In the genomic region with DNA sequence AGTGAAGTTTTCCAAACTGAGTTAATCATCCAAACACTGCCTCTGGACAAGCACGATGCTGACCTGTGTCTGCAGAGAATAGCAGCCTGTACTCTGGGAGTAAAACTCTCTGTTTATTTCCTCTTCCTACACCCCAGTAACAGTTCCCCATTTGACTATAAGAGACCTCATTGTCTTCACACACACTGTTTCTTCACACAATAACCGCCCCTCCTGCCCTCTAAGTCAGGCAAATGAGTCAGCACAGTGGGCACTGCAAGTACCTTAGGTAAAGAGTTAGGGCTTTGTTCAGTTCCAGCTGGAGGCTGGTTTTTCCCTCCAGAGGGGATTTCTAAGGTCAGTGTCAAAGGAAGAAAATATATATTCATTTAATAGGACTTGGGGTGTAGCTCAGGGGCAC, we compare ENCODE assay signal across 11 mouse cellular contexts. TPM values are rescaled to one million over a fixed set of nuclear protein-coding genes. Genes with fewer than 3 reads are reported as not detected.
DNase-seq lines count a peak whose midpoint lies in the region; TF ChIP-seq lines count a peak whose summit lies in the region.
"Had no signal": no experiment of that assay in that cellular context is flagged by ENCODE, and none has a peak within 500 bp of the region (broad histone marks: within the 10 kb centered on the region; RNA-seq: fewer than 3 reads in every experiment).

No protein-coding gene starts in this region.

- H3K4me1 ChIP-seq in ES-Bruce4 (ENCODE audit: control insufficient read depth, insufficient read depth, low read length): no peaks in the 10 kb centered on the region
- H3K4me1 ChIP-seq: forebrain, embryonic 13.5 days; kidney, embryonic 15.5 days had no signal

- no peak overlapping the region for H3K9ac ChIP-seq in ES-Bruce4 (ENCODE audit: low read depth, poor library complexity, severe bottlenecking)
- H3K9ac ChIP-seq: forebrain, embryonic 13.5 days; kidney, embryonic 15.5 days had no signal

- no peak for TF ChIP-seq POLR2A in ES-Bruce4 (IDR thresholded peaks at IDR 0.05; ENCODE audit: insufficient read depth, low read length)

- no peaks in the 10 kb centered on the region for H3K27me3 ChIP-seq in ES-Bruce4 (ENCODE audit: control insufficient read depth, insufficient read depth, low read length, poor library complexity, severe bottlenecking)
- H3K27me3 ChIP-seq: forebrain, embryonic 13.5 days; kidney, embryonic 15.5 days had no signal

- H3K9me3 ChIP-seq in ES-Bruce4 (replicated peaks; ENCODE audit: control insufficient read depth, insufficient read depth, low read length, poor library complexity, severe bottlenecking): no peaks in the 10 kb centered on the region
- H3K9me3 ChIP-seq: forebrain, embryonic 13.5 days; kidney, embryonic 15.5 days had no signal

- no peak for TF ChIP-seq CTCF in ES-Bruce4 (IDR thresholded peaks at IDR 0.05; ENCODE audit: low read depth, low read length)

- H3K4me3 ChIP-seq in ES-Bruce4 (ENCODE audit: low read depth, low read length): no peak overlapping the region
- H3K4me3 ChIP-seq: forebrain, embryonic 13.5 days; kidney, embryonic 15.5 days had no signal

- H3K36me3 ChIP-seq in ES-Bruce4 (ENCODE audit: control insufficient read depth, insufficient read depth, low read length, poor library complexity, severe bottlenecking): no peaks in the 10 kb centered on the region
- H3K36me3 ChIP-seq: kidney, embryonic 15.5 days had no signal

- peak; percentile 77 for DNase-seq in layer of hippocampus, adult 9-11 months
- no peak for DNase-seq in layer of hippocampus, postnatal 25 days (ENCODE audit: extremely low spot score in 1 of 2, low spot score in 1 of 2)
- DNase-seq in 3T3-L1 (ENCODE audit: low read depth, low spot score): peak; percentile 72
- DNase-seq in forelimb bud, embryonic 11.5 days (ENCODE audit: low read depth, low spot score): peak; percentile 45
- DNase-seq in adrenal gland, postnatal 10 days: no peak
- DNase-seq in kidney, adult 18-20 months: no peak
- DNase-seq in cerebellum, adult 11 months: no peak
- DNase-seq: thymus, adult 18-20 months had no signal

- peak; percentile 68 for TF ChIP-seq EP300 in ES-Bruce4 (IDR thresholded peaks at IDR 0.05; ENCODE audit: insufficient read depth, low read depth, low read length)

- H3K27ac ChIP-seq in ES-Bruce4 (ENCODE audit: insufficient read depth, low read length): no peak overlapping the region
- H3K27ac ChIP-seq: forebrain, embryonic 13.5 days; kidney, embryonic 15.5 days had no signal

RNA-seq across cellular contexts. Expression of a gene that starts 32.9 kb away (rescaled TPM):
- total RNA-seq in layer of hippocampus, postnatal 25 days (2021): 10 to 100 TPM in 1 of 2 experiments, 1 to 10 TPM in 1; 6.3 to 10.4 TPM
- not detected in 2 replicates for polyA plus RNA-seq in ES-Bruce4 (2011; ENCODE audit: insufficient read depth, insufficient read length, low read depth, missing spikeins)
- 10 to 100 TPM; 34.7 to 43.9 TPM for total RNA-seq in adrenal gland, postnatal 10 days (2021)

Comparison
In these comparisons a context has a peak if more than half of its experiments do, and no peak if none do; other contexts are left out.
1. DNase-seq: peak in layer of hippocampus, adult 9-11 months (single experiment), 3T3-L1 (single experiment) and forelimb bud, embryonic 11.5 days (single experiment); none in layer of hippocampus, postnatal 25 days (0 of 2), adrenal gland, postnatal 10 days (single experiment), kidney, adult 18-20 months (single experiment) and cerebellum, adult 11 months (single experiment).